Mouse (Mus musculus) kidney, postnatal 36 days (tissue): ENCODE data around the gene Acap3.

ENCODE experiments used
- DNase-seq, 2 experiments: peaks; one replicate each; pipeline ENCODE4 v3.0.0; 2021 to 2022; ENCODE audit warnings: mixed read lengths in 2 of 2

Gene Acap3

GRCm38 (mm10) chr4:155887674-155888073 is 3.9 kb upstream of the Acap3 start:
- peak in 1 of 2 experiments; percentile 1 for DNase-seq

GRCm38 (mm10) chr4:155888181-155888580 is 3.4 kb upstream of the Acap3 start:
- DNase-seq: no peak

- no peak for DNase-seq
Measured at GRCm38 (mm10) chr4:155889316-155889715, 2.3 kb upstream of the Acap3 start.

GRCm38 (mm10) chr4:155891011-155891471 is 581 bp upstream of the Acap3 start:
- peak in 1 of 2 experiments; percentile 52 for DNase-seq

- DNase-seq: peak; percentile 80 to 93
Measured at GRCm38 (mm10) chr4:155892017-155892416, 395 bp downstream of the Acap3 start.

- peak; percentile 30 to 55 for DNase-seq
Measured at GRCm38 (mm10) chr4:155892438-155893211, 1.0 kb downstream of the Acap3 start.

- DNase-seq: no peak
Measured at GRCm38 (mm10) chr4:155893212-155893690, 1.6 kb downstream of the Acap3 start.

GRCm38 (mm10) chr4:155894311-155894881 is 2.8 kb downstream of the Acap3 start:
- DNase-seq: peak; percentile 66 to 73

- peak; percentile 64 to 76 for DNase-seq
Measured at GRCm38 (mm10) chr4:155895216-155895615, 3.6 kb downstream of the Acap3 start.

GRCm38 (mm10) chr4:155895826-155896225 is 4.2 kb downstream of the Acap3 start:
- peak in 1 of 2 experiments; percentile 1 for DNase-seq

- DNase-seq: no peak
Measured at GRCm38 (mm10) chr4:155896461-155896860, 4.8 kb downstream of the Acap3 start.

- DNase-seq: no peak
Measured at GRCm38 (mm10) chr4:155898318-155898717, 6.7 kb downstream of the Acap3 start.

GRCm38 (mm10) chr4:155899355-155899754 is 7.7 kb downstream of the Acap3 start:
- no peak for DNase-seq

- peak; percentile 49 to 64 for DNase-seq
Measured at GRCm38 (mm10) chr4:155901205-155901604, 9.6 kb downstream of the Acap3 start.

- no peak for DNase-seq
Measured at GRCm38 (mm10) chr4:155903246-155903645, 11.6 kb downstream of the Acap3 start.

- peak in 1 of 2 experiments; percentile 68 for DNase-seq
Measured at GRCm38 (mm10) chr4:155904318-155905102, 12.9 kb downstream of the Acap3 start.

GRCm38 (mm10) chr4:155905634-155906033 is 14.0 kb downstream of the Acap3 start:
- DNase-seq: no peak

GRCm38 (mm10) chr4:155906125-155906524 is 14.5 kb downstream of the Acap3 start:
- no peak for DNase-seq

GRCm38 (mm10) chr4:155907003-155907402 is 15.4 kb downstream of the Acap3 start:
- peak in 1 of 2 experiments; percentile 1 for DNase-seq

GRCm38 (mm10) chr4:155908281-155908680 is 16.7 kb downstream of the Acap3 start:
- peak in 1 of 2 experiments; percentile 0 for DNase-seq

- DNase-seq: no peak
Measured at GRCm38 (mm10) chr4:155908751-155909150, 17.1 kb downstream of the Acap3 start.

GRCm38 (mm10) chr4:155932031-155932430 is 40.4 kb downstream of the Acap3 start:
- DNase-seq: no peak

- peak in 1 of 2 experiments; percentile 28 for DNase-seq
Measured at GRCm38 (mm10) chr4:155943049-155943452, 51.4 kb downstream of the Acap3 start.
